Mouse (Mus musculus) kidney, embryonic 16.5 days (tissue): Measurements from ENCODE around the gene Scg5. TPM values are rescaled to one million over a fixed set of nuclear protein-coding genes. Genes with fewer than 3 reads are reported as not detected.
A peak's percentile ranks its signal among the peaks of the same experiment; 100 is the strongest.

Source experiments
- ATAC-seq: fragments of 200-750 bp; cut with Nextera tagmentation; 2 replicates; pipeline ENCODE4 v1.8.0; 2017; ENCODE audit warnings: moderate TSS enrichment; ENCODE audit not compliant: low FRiP score, low TSS enrichment
- H3K27ac ChIP-seq: fragments of 300-500 bp; sonication (generic); 2 replicates; pipeline ENCODE4 v1.5.1; 2014; ENCODE audit warnings: low read length
- H3K27me3 ChIP-seq: fragments of 300-500 bp; sonication (generic); 2 replicates; pipeline ENCODE4 v1.6.1; 2014; ENCODE audit warnings: low read length, control low read depth, mixed read lengths; ENCODE audit not compliant: insufficient read depth
- H3K36me3 ChIP-seq: fragments of 300-500 bp; sonication (generic); 2 replicates; pipeline ENCODE4 v1.6.1; 2014; ENCODE audit warnings: low read length, control low read depth, mixed read lengths; ENCODE audit not compliant: insufficient read depth
- H3K4me1 ChIP-seq: fragments of 300-500 bp; sonication (generic); 2 replicates; pipeline ENCODE4 v1.6.1; 2014; ENCODE audit warnings: low read length, control low read depth, mixed read lengths; ENCODE audit not compliant: insufficient read depth
- H3K4me2 ChIP-seq: fragments of 300-500 bp; sonication (generic); replicated peaks from 2 replicates; pipeline ENCODE4 v1.6.1; 2014; ENCODE audit warnings: low read depth, low read length
- H3K4me3 ChIP-seq: fragments of 300-500 bp; sonication (generic); 2 replicates; pipeline ENCODE4 v1.5.1; 2014; ENCODE audit warnings: mild to moderate bottlenecking, low read length
- H3K9ac ChIP-seq: fragments of 300-500 bp; sonication (generic); replicated peaks from 2 replicates; pipeline ENCODE4 v1.6.1; 2014; ENCODE audit warnings: low read length
- H3K9me3 ChIP-seq: fragments of 300-500 bp; sonication (generic); 2 replicates; pipeline ENCODE4 v1.6.1; 2016; ENCODE audit warnings: low read length, control low read depth
- WGBS: fragments of 180-500 bp; shearing (Covaris S2); extraction: QIAGEN DNeasy Blood & Tissue Kit; methylation state at CpG from one replicate; pipeline ENCODE4 v1.1.7; 2014; 5-methylcytosine and 5-hydroxymethylcytosine counted together
- polyA plus RNA-seq: library from polyadenylated mRNA; unstranded; fragments of >200 nt; fragmentation: Nextera tagmentation; extraction: Ambion mirVana; gene quantifications from 2 replicates; pipeline ENCODE4 v1.2.1, GENCODE M21; 2015

Scg5 gene
- polyA plus RNA-seq, 1 experiment from 2014 or later = 6.8 TPM

GRCm38 (mm10) chr2:113758311-113759161 lies 70.4 kb downstream of the Scg5 start, which contains the start of gene Grem1:
Gene Grem1, minus strand, starts transcription at chr2:113758646.
- WGBS = under 1% methylated on average over 59 of the region's 64 CpGs
- Histone ChIP-seq H3K4me2 (peak within 1 kb of the TSS; percentile 96), H3K4me1 (peaks cover 25% of the 10 kb centered on the region), H3K27ac (no peak within 1 kb of the TSS), H3K27me3 (peaks cover 66% of the 10 kb centered on the region), H3K36me3 (no peaks in the 10 kb centered on the region), H3K4me3 (peak within 1 kb of the TSS; percentile 57), H3K9ac (no peak within 1 kb of the TSS), H3K9me3 (no peaks in the 10 kb centered on the region)
- ATAC-seq = peak; percentile 55

GRCm38 (mm10) chr2:113757525-113758310 lies 71.2 kb downstream of the Scg5 start:
- Histone ChIP-seq H3K36me3 (no peaks in the 10 kb centered on the region), H3K4me2 (peak overlapping the region; percentile 96), H3K9me3 (no peaks in the 10 kb centered on the region), H3K27me3 (peaks cover 66% of the 10 kb centered on the region), H3K27ac (no peak overlapping the region), H3K4me1 (peaks cover 25% of the 10 kb centered on the region), H3K9ac (0 out of 2 replicates have a peak overlapping the region, but pooled peaks have one; percentile 22), H3K4me3 (peak overlapping the region; percentile 57)
- under 1% methylated on average over 47 of the region's 47 CpGs for WGBS
- peak; percentile 88 for ATAC-seq

GRCm38 (mm10) chr2:113756924-113757524 lies 71.9 kb downstream of the Scg5 start:
- Histone ChIP-seq H3K27me3 (peaks cover 65% of the 10 kb centered on the region), H3K9ac (0 out of 2 replicates have a peak overlapping the region, but pooled peaks have one; percentile 22), H3K27ac (no peak overlapping the region), H3K36me3 (no peaks in the 10 kb centered on the region), H3K9me3 (no peaks in the 10 kb centered on the region), H3K4me1 (peaks cover 25% of the 10 kb centered on the region), H3K4me3 (peak overlapping the region; percentile 57), H3K4me2 (peak overlapping the region; percentile 96)
- no peak; the same call in 1 of the 2 replicates for ATAC-seq
- under 1% methylated on average over 12 of the region's 12 CpGs for WGBS

- no peak overlapping the region for H3K4me3 ChIP-seq
- no peaks in the 10 kb centered on the region for H3K36me3 ChIP-seq
- ATAC-seq = no peak
- no peak overlapping the region for H3K4me2 ChIP-seq
- WGBS = 82% methylated on average over 12 of the region's 12 CpGs
- H3K27me3 ChIP-seq = peaks cover 8% of the 10 kb centered on the region
- H3K9ac ChIP-seq = no peak overlapping the region
- no peak overlapping the region for H3K27ac ChIP-seq
- no peaks in the 10 kb centered on the region for H3K9me3 ChIP-seq
- H3K4me1 ChIP-seq = no peaks in the 10 kb centered on the region
These were observed 79.2 kb downstream of the Scg5 start for GRCm38 (mm10) chr2:113749721-113750120.

- Histone ChIP-seq H3K36me3 (no peaks in the 10 kb centered on the region), H3K9me3 (no peaks in the 10 kb centered on the region), H3K4me2 (no peak overlapping the region), H3K27ac (no peak overlapping the region), H3K4me1 (no peaks in the 10 kb centered on the region), H3K9ac (no peak overlapping the region), H3K4me3 (no peak overlapping the region), H3K27me3 (peaks cover 5% of the 10 kb centered on the region; the same call in 1 of the 2 replicates)
- no peak for ATAC-seq
- WGBS = 92% methylated on average over 9 of the region's 9 CpGs
These were observed 79.6 kb downstream of the Scg5 start for GRCm38 (mm10) chr2:113749309-113749708.

- Histone ChIP-seq H3K9me3 (no peaks in the 10 kb centered on the region), H3K4me1 (no peaks in the 10 kb centered on the region), H3K27ac (no peak overlapping the region), H3K9ac (no peak overlapping the region), H3K4me2 (no peak overlapping the region), H3K27me3 (no peaks in the 10 kb centered on the region), H3K4me3 (no peak overlapping the region), H3K36me3 (no peaks in the 10 kb centered on the region)
- ATAC-seq = no peak
- WGBS = 90% methylated on average over 3 of the region's 3 CpGs
These were observed 100.3 kb downstream of the Scg5 start for GRCm38 (mm10) chr2:113728581-113728980.

Other genes starting within 250 kb of the Scg5 start
- 0.17 and 0.19 TPM in 2 replicates for gene Grem1, start 70.5 kb downstream of the Scg5 start, polyA plus RNA-seq
- gene Arhgap11a, start 19.5 kb upstream of the Scg5 start, polyA plus RNA-seq = 28.3 and 31.8 TPM in 2 replicates
- 0.07 TPM in 1 of 2 replicates, not detected in the other for gene Gjd2, start 184.5 kb upstream of the Scg5 start, polyA plus RNA-seq
- gene Actc1, start 224.4 kb upstream of the Scg5 start, polyA plus RNA-seq = 40.4 and 70.7 TPM in 2 replicates